Mouse (Mus musculus): ENCODE measurements around the gene Car6. TPM values are rescaled to one million over a fixed set of nuclear protein-coding genes. Genes with fewer than 3 reads are reported as not detected.

Gene Car6
- total and polyA plus RNA-seq, 3 experiments, result not detected

DNA sequence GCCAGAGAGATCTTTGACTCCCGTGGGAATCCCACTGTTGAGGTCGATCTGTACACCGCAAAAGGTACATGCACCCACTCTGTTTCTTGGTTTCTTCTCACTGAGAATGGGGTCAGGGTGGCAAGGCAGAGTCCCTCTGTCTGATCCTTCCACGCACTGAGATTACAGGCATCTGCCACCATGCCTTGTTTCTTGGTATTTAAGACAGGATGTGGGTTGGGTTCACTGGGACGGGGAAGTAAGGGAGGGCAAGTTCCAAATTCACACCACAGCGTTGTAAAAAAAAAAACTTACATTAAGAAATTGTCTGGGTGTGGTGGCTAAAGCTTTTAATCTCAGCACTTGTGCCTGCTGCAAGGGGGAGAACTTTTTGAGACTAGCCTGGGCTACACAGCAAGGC is 38.4 kb upstream of the Car6 start:
- H3K36me3 ChIP-seq (replicated peaks in 1 of 2; ENCODE audit: control insufficient read depth in 1 of 2, insufficient read depth in 1 of 2, low read length in 1 of 2), result peaks cover 40 to 56% of the 10 kb centered on the region in 2 experiments
- no peak for DNase-seq (ENCODE audit: extremely low read depth)
- no peaks in the 10 kb centered on the region for H3K9me3 ChIP-seq (replicated peaks; ENCODE audit: low read length)
- peaks cover 55% of the 10 kb centered on the region for H3K79me2 ChIP-seq (replicated peaks; ENCODE audit: control insufficient read depth, extremely low read depth, insufficient read depth, poor library complexity, severe bottlenecking)
- peak overlapping the region; percentile 70 for H3K27ac ChIP-seq (ENCODE audit: insufficient read depth, low read depth)
- H3K4me3 ChIP-seq (replicated peaks in 1 of 3; ENCODE audit: low read depth in 2 of 3, low read length in 2 of 3, poor library complexity in 1 of 3), result peak overlapping the region; percentile 97 to 100 (median 98)
- H3K27me3 ChIP-seq (replicated peaks), result no peaks in the 10 kb centered on the region
- in situ Hi-C loops (cut with MboI; ENCODE audit: low pct_ligation_motif_present, low pct_unique_long_range_greater_than_20kb, low sequenced_read_pairs) (no loop called here), dilution Hi-C loops (cut with MboI; ENCODE audit: extremely low pct_ligation_motif_present, extremely low pct_unique_long_range_greater_than_20kb, low sequenced_read_pairs) (no loop called here)
- peaks cover 5 to 54% of the 10 kb centered on the region in 2 experiments for H3K4me1 ChIP-seq (ENCODE audit: control insufficient read depth in 1 of 2, insufficient read depth in 2 of 2)
- no peak for TF ChIP-seq NRF1 (IDR thresholded peaks at IDR 0.05; ENCODE audit: low read depth, low read length)
- peak; percentile 6; the same call in 1 of the 2 replicates for TF ChIP-seq MAZ (IDR thresholded peaks at IDR 0.05; ENCODE audit: low read depth, low read length)
- peak; percentile 49 for TF ChIP-seq ZNF384 (IDR thresholded peaks at IDR 0.05; ENCODE audit: low read depth, low read length)
- no peak for TF ChIP-seq NELFE (IDR thresholded peaks at IDR 0.05; ENCODE audit: low read depth, low read length)
- TF ChIP-seq MYC (IDR thresholded peaks at IDR 0.05; ENCODE audit: low read depth, low read length), result no peak
- TF ChIP-seq IRF4 (IDR thresholded peaks at IDR 0.05; ENCODE audit: low read depth, low read length), result no peak
- no peak for TF ChIP-seq SIN3A (IDR thresholded peaks at IDR 0.05; ENCODE audit: low read length)
- TF ChIP-seq POLR2A (IDR thresholded peaks at IDR 0.05; ENCODE audit: low read depth, low read length), result no peak
- peak overlapping the region; percentile 87 for H3K4me2 ChIP-seq (ENCODE audit: insufficient read depth, low read depth, poor library complexity, severe bottlenecking)
- H3K9ac ChIP-seq (ENCODE audit: insufficient read depth, low read depth), result peak overlapping the region; percentile 37

DNA sequence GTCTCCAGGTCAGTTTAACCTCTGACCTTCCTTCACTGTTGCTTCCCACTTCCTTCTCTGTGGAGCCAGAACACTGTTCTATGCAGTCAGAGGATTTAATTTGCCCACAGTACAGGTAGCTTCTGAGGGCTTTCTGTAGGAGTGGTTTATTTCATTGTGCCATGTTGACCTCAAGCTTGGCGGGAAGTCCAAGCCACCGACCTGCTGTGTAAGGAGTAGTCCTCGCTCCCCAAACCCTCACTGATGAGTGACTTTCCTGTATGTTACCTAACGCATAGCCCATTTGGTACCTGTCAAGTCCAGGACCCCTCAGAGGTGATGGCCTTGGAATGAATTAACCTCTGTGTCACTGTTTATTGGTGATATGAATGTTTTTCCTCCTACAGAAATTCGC is 38.0 kb upstream of the Car6 start:
- Histone ChIP-seq H3K9ac (ENCODE audit: insufficient read depth, low read depth) (peak overlapping the region; percentile 93), H3K36me3 (replicated peaks in 1 of 2; ENCODE audit: control insufficient read depth in 1 of 2, insufficient read depth in 1 of 2, low read length in 1 of 2) (peaks cover 36 to 52% of the 10 kb centered on the region in 2 experiments)
- TF ChIP-seq JUND (conservative IDR thresholded peaks at IDR 0.05; ENCODE audit: low read depth, low read length) (no peak), MAFK (IDR thresholded peaks at IDR 0.05; ENCODE audit: insufficient replicate concordance, low read length) (no peak), MAX (IDR thresholded peaks at IDR 0.05; ENCODE audit: low read length) (no peak), ZMIZ1 (IDR thresholded peaks at IDR 0.05; ENCODE audit: low read depth, low read length) (no peak)

GRCm38 (mm10) chr4:150238433-150239086 is 37.4 kb upstream of the Car6 start:
- peak overlapping the region; percentile 70 for H3K27ac ChIP-seq (ENCODE audit: insufficient read depth, low read depth)
- TF ChIP-seq MAX (IDR thresholded peaks at IDR 0.05; ENCODE audit: low read length), result peak; percentile 98
- TF ChIP-seq NELFE (IDR thresholded peaks at IDR 0.05; ENCODE audit: low read depth, low read length), result no peak
- 0 out of 2 replicates have a peak, but pooled peaks have one; percentile 29 for TF ChIP-seq TBP (conservative IDR thresholded peaks at IDR 0.05; ENCODE audit: low read depth, low read length)
- no peak; the same call in 1 of the 2 replicates for TF ChIP-seq CHD1 (IDR thresholded peaks at IDR 0.05; ENCODE audit: low read depth, low read length)
- peak; percentile 38; the same call in 1 of the 2 replicates for TF ChIP-seq BHLHE40 (IDR thresholded peaks at IDR 0.05; ENCODE audit: low read depth, low read length)
- TF ChIP-seq MEF2A (IDR thresholded peaks at IDR 0.05; ENCODE audit: borderline replicate concordance, low read depth, low read length), result no peak
- 0 out of 2 replicates have a peak, but pooled peaks have one; percentile 15 for TF ChIP-seq NRF1 (IDR thresholded peaks at IDR 0.05; ENCODE audit: low read depth, low read length)
- no peak for TF ChIP-seq ZNF384 (IDR thresholded peaks at IDR 0.05; ENCODE audit: low read depth, low read length)
- TF ChIP-seq ELF1 (IDR thresholded peaks at IDR 0.05; ENCODE audit: low read depth, low read length), result no peak
- TF ChIP-seq EP300 (IDR thresholded peaks at IDR 0.05; ENCODE audit: low read length), result no peak
- peak; percentile 94 for TF ChIP-seq MXI1 (IDR thresholded peaks at IDR 0.05; ENCODE audit: low read depth, low read length)
- TF ChIP-seq UBTF (IDR thresholded peaks at IDR 0.05; ENCODE audit: low read depth, low read length), result no peak
- TF ChIP-seq JUN (IDR thresholded peaks at IDR 0.05; ENCODE audit: insufficient read depth, low read depth, low read length), result no peak
- TF ChIP-seq ZC3H11A (IDR thresholded peaks at IDR 0.05; ENCODE audit: low read depth, low read length), result no peak
- no peak for TF ChIP-seq SMC3 (IDR thresholded peaks at IDR 0.05; ENCODE audit: low read depth, low read length)
- TF ChIP-seq MYC (IDR thresholded peaks at IDR 0.05; ENCODE audit: low read depth, low read length), result peak; percentile 100
- no peak for TF ChIP-seq ZMIZ1 (IDR thresholded peaks at IDR 0.05; ENCODE audit: low read depth, low read length)
- peak overlapping the region; percentile 97 to 100 (median 98) for H3K4me3 ChIP-seq (replicated peaks in 1 of 3; ENCODE audit: low read depth in 2 of 3, low read length in 2 of 3, poor library complexity in 1 of 3)
- H3K27me3 ChIP-seq (replicated peaks), result no peaks in the 10 kb centered on the region
- in situ Hi-C loops (cut with MboI; ENCODE audit: low pct_ligation_motif_present, low pct_unique_long_range_greater_than_20kb, low sequenced_read_pairs) (no loop called here), dilution Hi-C loops (cut with MboI; ENCODE audit: extremely low pct_ligation_motif_present, extremely low pct_unique_long_range_greater_than_20kb, low sequenced_read_pairs) (no loop called here)
- peak; percentile 58 for DNase-seq (ENCODE audit: extremely low read depth)
- peak overlapping the region; percentile 87 for H3K4me2 ChIP-seq (ENCODE audit: insufficient read depth, low read depth, poor library complexity, severe bottlenecking)
- H3K9me3 ChIP-seq (replicated peaks; ENCODE audit: low read length), result no peaks in the 10 kb centered on the region
- H3K9ac ChIP-seq (ENCODE audit: insufficient read depth, low read depth), result peak overlapping the region; percentile 93
- H3K36me3 ChIP-seq (replicated peaks in 1 of 2; ENCODE audit: control insufficient read depth in 1 of 2, insufficient read depth in 1 of 2, low read length in 1 of 2), result peaks cover 31 to 47% of the 10 kb centered on the region in 2 experiments
- peaks cover 5 to 49% of the 10 kb centered on the region in 2 experiments for H3K4me1 ChIP-seq (ENCODE audit: control insufficient read depth in 1 of 2, insufficient read depth in 2 of 2)
- peaks cover 52% of the 10 kb centered on the region for H3K79me2 ChIP-seq (replicated peaks; ENCODE audit: control insufficient read depth, extremely low read depth, insufficient read depth, poor library complexity, severe bottlenecking)

More for the DNA sequence above, 38.0 kb upstream of the Car6 start:
- Histone ChIP-seq H3K9me3 (replicated peaks; ENCODE audit: low read length) (no peaks in the 10 kb centered on the region), H3K27me3 (replicated peaks) (no peaks in the 10 kb centered on the region), H3K4me2 (ENCODE audit: insufficient read depth, low read depth, poor library complexity, severe bottlenecking) (peak overlapping the region; percentile 87), H3K4me3 (replicated peaks in 1 of 3; ENCODE audit: low read depth in 2 of 3, low read length in 2 of 3, poor library complexity in 1 of 3) (peak overlapping the region; percentile 97 to 100 (median 98)), H3K79me2 (replicated peaks; ENCODE audit: control insufficient read depth, extremely low read depth, insufficient read depth, poor library complexity, severe bottlenecking) (peaks cover 55% of the 10 kb centered on the region), H3K4me1 (ENCODE audit: control insufficient read depth in 1 of 2, insufficient read depth in 2 of 2) (peaks cover 5 to 54% of the 10 kb centered on the region in 2 experiments), H3K27ac (ENCODE audit: insufficient read depth, low read depth) (peak overlapping the region; percentile 70)
- DNase-seq (ENCODE audit: extremely low read depth), result no peak
- dilution Hi-C loops (cut with MboI; ENCODE audit: extremely low pct_ligation_motif_present, extremely low pct_unique_long_range_greater_than_20kb, low sequenced_read_pairs) (no loop called here), in situ Hi-C loops (cut with MboI; ENCODE audit: low pct_ligation_motif_present, low pct_unique_long_range_greater_than_20kb, low sequenced_read_pairs) (no loop called here)
